Mouse (Mus musculus) cerebellum, adult 11-12 months (tissue): Measurements from ENCODE around the gene Kcne2.

ENCODE experiments used
- DNase-seq: peaks from one replicate; pipeline ENCODE4 v3.0.0; 2022

The Kcne2 gene

GRCm38 (mm10) chr16:92313953-92314741 lies 22.0 kb downstream of the Kcne2 start:
- peak; percentile 54 for DNase-seq

GRCm38 (mm10) chr16:92316049-92316738 lies 24.0 kb downstream of the Kcne2 start:
- DNase-seq = no peak

- DNase-seq = no peak
Measured at GRCm38 (mm10) chr16:92319353-92320109, 27.3 kb downstream of the Kcne2 start.

- no peak for DNase-seq
Measured at GRCm38 (mm10) chr16:92320361-92320760, 28.2 kb downstream of the Kcne2 start.

- DNase-seq = no peak
Measured at GRCm38 (mm10) chr16:92321341-92321740, 29.2 kb downstream of the Kcne2 start, which contains the start of gene Fam243. Gene Fam243 (minus strand): TSS chr16:92321441.

- DNase-seq = no peak
Measured at GRCm38 (mm10) chr16:92324309-92325061, 32.3 kb downstream of the Kcne2 start.

GRCm38 (mm10) chr16:92325062-92325406 lies 32.8 kb downstream of the Kcne2 start:
- no peak for DNase-seq

- peak; percentile 82 for DNase-seq
Measured at GRCm38 (mm10) chr16:92327911-92328310, 35.7 kb downstream of the Kcne2 start.

GRCm38 (mm10) chr16:92330966-92331365 lies 38.8 kb downstream of the Kcne2 start:
- peak; percentile 68 for DNase-seq

- no peak for DNase-seq
Measured at GRCm38 (mm10) chr16:92334600-92334999, 42.4 kb downstream of the Kcne2 start.

- peak; percentile 74 for DNase-seq
Measured at GRCm38 (mm10) chr16:92336280-92336679, 44.1 kb downstream of the Kcne2 start.

- DNase-seq = peak; percentile 58
Measured at GRCm38 (mm10) chr16:92340612-92341511, 48.7 kb downstream of the Kcne2 start.

- DNase-seq = no peak
Measured at GRCm38 (mm10) chr16:92345177-92345576, 53.0 kb downstream of the Kcne2 start.

- DNase-seq = no peak
Measured at GRCm38 (mm10) chr16:92346297-92346916, 54.2 kb downstream of the Kcne2 start.
